Mouse (Mus musculus) erythroblast, embryonic 14.5 days (primary cell): ENCODE measurements around the gene Rps18.

ENCODE experiments used
- GATA1 ChIP-seq: IDR thresholded peaks from 2 replicates; pipeline ENCODE4 v1.6.1; 2012; ENCODE audit warnings: low read length, inconsistent platforms, mixed read lengths
- TAL1 ChIP-seq: IDR thresholded peaks from 3 replicates; pipeline ENCODE4 v1.6.1; 2012; ENCODE audit warnings: low read length, inconsistent platforms, mixed read lengths

- no peak for TF ChIP-seq GATA1
- TF ChIP-seq TAL1 = no peak
Measured at GRCm38 (mm10) chr17:33909077-33909868, 46.5 kb downstream of the Rps18 start, which contains the start of gene Daxx.
